Mouse (Mus musculus): ENCODE results near the gene Gm3015. TPM values are rescaled to one million over a fixed set of nuclear protein-coding genes. Genes with fewer than 3 reads are reported as not detected.
"Not testable (repeated sequence)": the region's sequence is repeated elsewhere in the genome, so short reads cannot be mapped to it uniquely, and the experiment has no call there.

Gene Gm3015
- not detected in 2 replicates for polyA plus RNA-seq (2015; fragmentation: Nextera tagmentation; extraction: Ambion mirVana)

- not testable (repeated sequence) for H3K4me1 ChIP-seq (replicated peaks); H3K4me3 ChIP-seq (replicated peaks); H3K27ac ChIP-seq; H3K4me2 ChIP-seq (replicated peaks); H3K9me3 ChIP-seq; H3K27me3 ChIP-seq; H3K36me3 ChIP-seq; ATAC-seq; H3K9ac ChIP-seq (replicated peaks)
- 75% methylated on average over 1 of the region's 1 CpGs for WGBS
Observed at GRCm38 (mm10) chr14:42768721-42769120, at the start of gene Gm3015. Gm3015 (minus strand) TSS chr14:42768821.

- not testable (repeated sequence) for H3K9me3 ChIP-seq; H3K4me2 ChIP-seq (replicated peaks); H3K9ac ChIP-seq (replicated peaks); H3K4me1 ChIP-seq (replicated peaks); H3K27ac ChIP-seq; H3K36me3 ChIP-seq; H3K4me3 ChIP-seq (replicated peaks); ATAC-seq; H3K27me3 ChIP-seq
Observed at GRCm38 (mm10) chr14:42797887-42798286, 29.3 kb upstream of the Gm3015 start, which contains the start of gene Gm10377. Gm10377 (minus strand) TSS chr14:42797987.

Other genes starting within 250 kb of the Gm3015 start
- gene Gm8024, start 244.5 kb downstream of the Gm3015 start, polyA plus RNA-seq (2015; fragmentation: Nextera tagmentation; extraction: Ambion mirVana), result not detected in 2 replicates
- gene Gm17124, start 168.9 kb downstream of the Gm3015 start, polyA plus RNA-seq (2015; fragmentation: Nextera tagmentation; extraction: Ambion mirVana), result not detected in 2 replicates
- not detected in 2 replicates for gene Gm3633, start 126.9 kb downstream of the Gm3015 start, polyA plus RNA-seq (2015; fragmentation: Nextera tagmentation; extraction: Ambion mirVana)
- gene Gm10378, start 112.9 kb downstream of the Gm3015 start, polyA plus RNA-seq (2015; fragmentation: Nextera tagmentation; extraction: Ambion mirVana), result not detected in 2 replicates
- not detected in 2 replicates for gene Gm10377, start 29.2 kb upstream of the Gm3015 start, polyA plus RNA-seq (2015; fragmentation: Nextera tagmentation; extraction: Ambion mirVana)
- not detected in 2 replicates for gene Gm21977, start 84.7 kb upstream of the Gm3015 start, polyA plus RNA-seq (2015; fragmentation: Nextera tagmentation; extraction: Ambion mirVana)
- gene Gm8082, start 224.8 kb upstream of the Gm3015 start, polyA plus RNA-seq (2015; fragmentation: Nextera tagmentation; extraction: Ambion mirVana), result not detected in 2 replicates
- not detected in 2 replicates for gene Gm10376, start 246.8 kb upstream of the Gm3015 start, polyA plus RNA-seq (2015; fragmentation: Nextera tagmentation; extraction: Ambion mirVana)